Comparison of ENCODE assay signal across 8 mouse cellular contexts in genomic region chr2:57237920-57238613, GRCm38 (mm10). TPM values are rescaled to one million over a fixed set of nuclear protein-coding genes. Genes with fewer than 3 reads are reported as not detected.
DNase-seq lines count a peak whose midpoint lies in the region; ATAC-seq and TF ChIP-seq lines count a peak whose summit lies in the region.

No protein-coding gene starts in this region.

- H3K36me3 ChIP-seq in embryonic facial prominence, embryonic 15.5 days, result no peaks in the 10 kb centered on the region
- H3K36me3 ChIP-seq in heart, embryonic 10.5 days, result no peaks in the 10 kb centered on the region
- H3K36me3 ChIP-seq in kidney, embryonic 14.5 days (ENCODE audit: control insufficient read depth, insufficient read depth, low read length), result no peaks in the 10 kb centered on the region
- H3K36me3 ChIP-seq in limb, embryonic 14.5 days (ENCODE audit: control insufficient read depth, insufficient read depth, low read length), result no peaks in the 10 kb centered on the region
- H3K36me3 ChIP-seq in midbrain, embryonic 16.5 days (ENCODE audit: control insufficient read depth, insufficient read depth, low read length), result no peaks in the 10 kb centered on the region

- H3K9ac ChIP-seq in embryonic facial prominence, embryonic 15.5 days, result peak overlapping the region; percentile 89
- H3K9ac ChIP-seq in kidney, embryonic 14.5 days (ENCODE audit: low read depth, low read length), result peak overlapping the region; percentile 80
- H3K9ac ChIP-seq in limb, embryonic 14.5 days (ENCODE audit: low read depth, low read length, severe bottlenecking), result peak overlapping the region; percentile 81
- peak overlapping the region; percentile 88 for H3K9ac ChIP-seq in midbrain, embryonic 16.5 days (ENCODE audit: low read depth, low read length)

- 0 out of 2 replicates have a peak, but pooled peaks have one; percentile 3 for TF ChIP-seq CTCF in bone marrow, adult 2 months (IDR thresholded peaks at IDR 0.05; ENCODE audit: control insufficient read depth, insufficient read depth, low read length)

- no peaks in the 10 kb centered on the region for H3K27me3 ChIP-seq in embryonic facial prominence, embryonic 15.5 days
- H3K27me3 ChIP-seq in heart, embryonic 10.5 days (ENCODE audit: insufficient read depth, poor library complexity, severe bottlenecking), result no peaks in the 10 kb centered on the region
- no peaks in the 10 kb centered on the region for H3K27me3 ChIP-seq in kidney, embryonic 14.5 days (ENCODE audit: control insufficient read depth, insufficient read depth, low read length)
- no peaks in the 10 kb centered on the region for H3K27me3 ChIP-seq in limb, embryonic 14.5 days (ENCODE audit: control insufficient read depth, insufficient read depth, low read length)
- H3K27me3 ChIP-seq in midbrain, embryonic 16.5 days (ENCODE audit: control insufficient read depth, insufficient read depth, low read depth, low read length), result peaks cover 6% of the 10 kb centered on the region; the same call in 1 of the 2 replicates

- peak overlapping the region; percentile 91 for H3K4me3 ChIP-seq in bone marrow, adult 2 months (replicated peaks; ENCODE audit: control insufficient read depth, low read depth, low read length)
- H3K4me3 ChIP-seq in embryonic facial prominence, embryonic 15.5 days (replicated peaks), result peak overlapping the region; percentile 77
- peak overlapping the region; percentile 85 for H3K4me3 ChIP-seq in heart, embryonic 10.5 days
- H3K4me3 ChIP-seq in kidney, embryonic 14.5 days (ENCODE audit: low read length), result peak overlapping the region; percentile 75
- peak overlapping the region; percentile 74 for H3K4me3 ChIP-seq in limb, embryonic 14.5 days (replicated peaks; ENCODE audit: low read length)
- peak overlapping the region; percentile 75 for H3K4me3 ChIP-seq in midbrain, embryonic 16.5 days (ENCODE audit: low read depth, low read length)

- H3K4me1 ChIP-seq in bone marrow, adult 2 months (ENCODE audit: control insufficient read depth, insufficient read depth, low read length), result no peaks in the 10 kb centered on the region
- H3K4me1 ChIP-seq in embryonic facial prominence, embryonic 15.5 days, result peaks cover 16% of the 10 kb centered on the region; the same call in 1 of the 2 replicates
- H3K4me1 ChIP-seq in heart, embryonic 10.5 days, result peaks cover 7% of the 10 kb centered on the region; the same call in 1 of the 2 replicates
- H3K4me1 ChIP-seq in kidney, embryonic 14.5 days (ENCODE audit: control insufficient read depth, insufficient read depth, low read length), result peaks cover 5% of the 10 kb centered on the region; the same call in 1 of the 2 replicates
- H3K4me1 ChIP-seq in limb, embryonic 14.5 days (ENCODE audit: control insufficient read depth, insufficient read depth, low read length), result peaks cover 4% of the 10 kb centered on the region; the same call in 1 of the 2 replicates
- peaks cover 7% of the 10 kb centered on the region for H3K4me1 ChIP-seq in midbrain, embryonic 16.5 days (ENCODE audit: control insufficient read depth, insufficient read depth, low read length)

- peak overlapping the region; percentile 94 for H3K27ac ChIP-seq in bone marrow, adult 2 months (ENCODE audit: control insufficient read depth, insufficient read depth, low read depth, low read length, poor library complexity)
- peak overlapping the region; percentile 75 for H3K27ac ChIP-seq in embryonic facial prominence, embryonic 15.5 days (replicated peaks)
- peak overlapping the region; percentile 95 for H3K27ac ChIP-seq in heart, embryonic 10.5 days
- H3K27ac ChIP-seq in kidney, embryonic 14.5 days (ENCODE audit: low read depth, low read length), result peak overlapping the region; percentile 63
- peak overlapping the region; percentile 65; the same call in 1 of the 2 replicates for H3K27ac ChIP-seq in limb, embryonic 14.5 days (replicated peaks; ENCODE audit: low read depth, low read length)
- H3K27ac ChIP-seq in midbrain, embryonic 16.5 days (ENCODE audit: low read length), result peak overlapping the region; percentile 43

- peak; percentile 84 for ATAC-seq in embryonic facial prominence, embryonic 15.5 days (ENCODE audit: insufficient number of reproducible peaks, low FRiP score, low TSS enrichment, low read depth)
- peak; percentile 91 for ATAC-seq in kidney, embryonic 14.5 days (ENCODE audit: low FRiP score, low TSS enrichment)
- ATAC-seq in limb, embryonic 14.5 days (ENCODE audit: low FRiP score, low read depth), result peak; percentile 79
- ATAC-seq in midbrain, embryonic 16.5 days, result peak; percentile 89

- no peaks in the 10 kb centered on the region for H3K9me3 ChIP-seq in embryonic facial prominence, embryonic 15.5 days (replicated peaks)
- H3K9me3 ChIP-seq in heart, embryonic 10.5 days, result no peaks in the 10 kb centered on the region
- no peaks in the 10 kb centered on the region for H3K9me3 ChIP-seq in kidney, embryonic 14.5 days (ENCODE audit: control insufficient read depth, low read length)
- H3K9me3 ChIP-seq in limb, embryonic 14.5 days (ENCODE audit: control insufficient read depth, low read length), result no peaks in the 10 kb centered on the region
- H3K9me3 ChIP-seq in midbrain, embryonic 16.5 days (replicated peaks; ENCODE audit: control insufficient read depth, low read length, poor library complexity, severe bottlenecking), result no peaks in the 10 kb centered on the region

- WGBS in bone marrow, adult 2 months, result under 1% methylated on average over 69 of the region's 69 CpGs
- WGBS in embryonic facial prominence, embryonic 15.5 days, result under 1% methylated on average over 68 of the region's 69 CpGs
- WGBS in heart, embryonic 10.5 days, result under 1% methylated on average over 68 of the region's 69 CpGs
- under 1% methylated on average over 61 of the region's 69 CpGs for WGBS in kidney, embryonic 14.5 days
- WGBS in limb, embryonic 14.5 days, result 3% methylated on average over 43 of the region's 69 CpGs
- WGBS in midbrain, embryonic 16.5 days, result 0% methylated on average over 63 of the region's 69 CpGs

- peak; percentile 89 for DNase-seq in 416B (ENCODE audit: low read depth)
- DNase-seq in heart, embryonic 10.5 days (ENCODE audit: low spot score), result peak; percentile 94
- DNase-seq in limb, embryonic 14.5 days (ENCODE audit: low spot score), result peak; percentile 64
- peak; percentile 71 to 88 for DNase-seq in spleen, postnatal 10 days (ENCODE audit: low spot score in 2 of 2)

- TF ChIP-seq POLR2A in bone marrow, adult 2 months (IDR thresholded peaks at IDR 0.05; ENCODE audit: borderline replicate concordance, control insufficient read depth, low read depth, low read length), result peak; percentile 65
- TF ChIP-seq POLR2A in limb, embryonic 14.5 days (IDR thresholded peaks at IDR 0.05; ENCODE audit: borderline replicate concordance, extremely low read depth, insufficient read depth, insufficient read length), result 0 out of 2 replicates have a peak, but pooled peaks have one; percentile 9

- H3K4me2 ChIP-seq in embryonic facial prominence, embryonic 15.5 days (replicated peaks), result peak overlapping the region; percentile 91
- peak overlapping the region; percentile 93 for H3K4me2 ChIP-seq in kidney, embryonic 14.5 days (replicated peaks; ENCODE audit: low read depth, low read length)
- H3K4me2 ChIP-seq in limb, embryonic 14.5 days (replicated peaks; ENCODE audit: low read depth, low read length, severe bottlenecking), result peak overlapping the region; percentile 92
- H3K4me2 ChIP-seq in midbrain, embryonic 16.5 days (ENCODE audit: low read length), result peak overlapping the region; percentile 57

RNA-seq across cellular contexts. Expression of gene Gpd2, which starts 0.6 kb away (rescaled TPM):
- polyA plus RNA-seq in bone marrow, adult 2 months (2011; ENCODE audit: insufficient read depth, insufficient read length, low replicate concordance, missing spikeins), result 3.3 and 4.8 TPM in 2 replicates
- 14.3 and 16.2 TPM in 2 replicates for polyA plus RNA-seq in embryonic facial prominence, embryonic 15.5 days (2015; fragmentation: Nextera tagmentation; extraction: Ambion mirVana)
- polyA plus RNA-seq in heart, embryonic 10.5 days (2016; fragmentation: Nextera tagmentation; extraction: Ambion mirVana), result 18.6 and 22.3 TPM in 2 replicates
- polyA plus RNA-seq in kidney, embryonic 14.5 days (2014; fragmentation: Nextera tagmentation; extraction: Ambion mirVana), result 12.0 and 19.7 TPM in 2 replicates
- polyA plus RNA-seq in limb, embryonic 14.5 days (2012; rRNA removed), result 5.6 and 5.8 TPM in 2 replicates
- polyA plus RNA-seq in limb, embryonic 14.5 days (2014; fragmentation: Nextera tagmentation; extraction: Ambion mirVana), result 11.0 and 13.5 TPM in 2 replicates
- polyA plus RNA-seq in midbrain, embryonic 16.5 days (2015; fragmentation: Nextera tagmentation; extraction: Ambion mirVana), result 26.2 and 27.7 TPM in 2 replicates

Comparison
In these comparisons a context has a peak if more than half of its experiments do, and no peak if none do; other contexts are left out.
1. Peak in every context shown above with its lines: DNase-seq, ATAC-seq, H3K4me3 ChIP-seq and H3K27ac ChIP-seq.
2. H3K27ac ChIP-seq: peak in every context shown above with its lines; median percentile 95 in heart, embryonic 10.5 days; 94 in bone marrow, adult 2 months; 75 in embryonic facial prominence, embryonic 15.5 days; 65 in limb, embryonic 14.5 days; 63 in kidney, embryonic 14.5 days; 43 in midbrain, embryonic 16.5 days.